ENCODE assay signal across 7 mouse cellular contexts in the genomic region with DNA sequence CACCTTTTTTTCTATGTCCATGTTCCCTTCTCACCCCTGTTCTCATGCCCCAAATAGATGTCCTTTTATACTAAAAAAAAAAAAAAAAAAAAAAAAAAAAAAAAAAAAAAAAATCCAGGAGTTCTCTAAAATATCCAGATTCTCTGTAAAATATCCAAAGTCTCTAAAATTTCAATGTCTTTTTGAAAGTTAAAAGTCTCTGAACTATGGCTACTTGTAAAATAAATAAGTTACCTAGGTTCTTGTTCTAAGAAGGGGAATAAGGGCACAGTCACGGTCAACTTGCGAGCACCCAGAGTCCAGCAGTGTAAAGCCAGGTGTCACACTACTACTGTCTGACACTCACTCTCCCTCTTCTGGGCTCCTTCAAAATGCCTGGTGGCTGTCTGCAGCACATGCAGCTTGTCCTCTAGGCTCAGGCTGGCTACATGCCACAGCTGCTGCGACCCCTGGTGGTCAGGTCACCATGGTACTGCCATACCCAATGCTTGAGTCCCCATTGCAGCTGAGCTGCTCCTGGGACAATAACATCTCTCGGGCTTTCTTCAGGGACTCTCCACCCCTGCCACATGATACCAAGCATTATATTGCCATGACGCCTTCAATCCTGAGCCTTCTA. TPM values are rescaled to one million over a fixed set of nuclear protein-coding genes. Genes with fewer than 3 reads are reported as not detected.
DNase-seq lines count a peak whose midpoint lies in the region; ATAC-seq lines count a peak whose summit lies in the region.

No protein-coding gene starts in this region.

- H3K27me3 ChIP-seq in forebrain, embryonic 14.5 days (replicated peaks; ENCODE audit: control insufficient read depth, insufficient read depth, low read length), result no peaks in the 10 kb centered on the region

- H3K4me3 ChIP-seq in forebrain, embryonic 14.5 days (ENCODE audit: low read depth, low read length), result no peak overlapping the region

- 43% methylated on average over 5 of the region's 5 CpGs for WGBS in forebrain, embryonic 14.5 days

- peak; percentile 70 for ATAC-seq in forebrain, embryonic 14.5 days
- peak; percentile 98 to 99 for ATAC-seq in hematopoietic stem cell, adult 5-6 weeks (replicated peaks in 1 of 2; ENCODE audit: insufficient read depth in 1 of 2, low FRiP score in 2 of 2, low TSS enrichment in 1 of 2, low read depth in 1 of 2, poor library complexity in 2 of 2, severe bottlenecking in 2 of 2)

- H3K4me2 ChIP-seq in forebrain, embryonic 14.5 days (ENCODE audit: low read length), result no peak overlapping the region

- peak; percentile 80 for DNase-seq in MN1 (ENCODE audit: low spot score)
- DNase-seq in c-Kit-negative CD71-positive TER-119-positive erythroid progenitor cells, embryonic 14.5 days (ENCODE audit: low read depth, low spot score), result peak; percentile 25
- DNase-seq in forebrain, embryonic 14.5 days (ENCODE audit: low spot score), result peak; percentile 71
- peak; percentile 77 to 80 for DNase-seq in layer of hippocampus, postnatal 10 days (ENCODE audit: low spot score in 2 of 2)
- DNase-seq in lung, postnatal 4 days, result peak; percentile 85 to 87
- peak; percentile 63 for DNase-seq in spleen, adult 12 weeks (ENCODE audit: low spot score)

- H3K4me1 ChIP-seq in forebrain, embryonic 14.5 days (ENCODE audit: control insufficient read depth, insufficient read depth, low read length), result no peaks in the 10 kb centered on the region

- no peak overlapping the region for H3K27ac ChIP-seq in forebrain, embryonic 14.5 days (ENCODE audit: low read depth, low read length)

- H3K36me3 ChIP-seq in forebrain, embryonic 14.5 days (ENCODE audit: control insufficient read depth, insufficient read depth, low read length), result peaks cover 74% of the 10 kb centered on the region

- no peak overlapping the region for H3K9ac ChIP-seq in forebrain, embryonic 14.5 days (ENCODE audit: low read length)

- no peaks in the 10 kb centered on the region for H3K9me3 ChIP-seq in forebrain, embryonic 14.5 days (replicated peaks; ENCODE audit: control insufficient read depth, low read length)

RNA-seq across cellular contexts. Expression of a gene that starts 18.3 kb away (rescaled TPM):
- polyA plus RNA-seq in forebrain, embryonic 14.5 days (2014; fragmentation: Nextera tagmentation; extraction: Ambion mirVana), result 36.1 and 38.9 TPM in 2 replicates
- total RNA-seq in hematopoietic stem cell, adult 5-6 weeks (2017), result 3.8 and 8.2 TPM in 2 replicates
- total RNA-seq in layer of hippocampus, postnatal 10 days (2021), result 10 to 100 TPM; 62.0 to 65.8 TPM

RNA-seq across cellular contexts. Expression of a gene that starts 44.2 kb away (rescaled TPM):
- 4.6 and 5.2 TPM in 2 replicates for polyA plus RNA-seq in forebrain, embryonic 14.5 days (2014; fragmentation: Nextera tagmentation; extraction: Ambion mirVana)
- total RNA-seq in hematopoietic stem cell, adult 5-6 weeks (2017), result 6.1 and 7.1 TPM in 2 replicates
- 1 to 10 TPM; 3.5 to 3.7 TPM for total RNA-seq in layer of hippocampus, postnatal 10 days (2021)

RNA-seq across cellular contexts. Expression of a gene that starts 44.3 kb away (rescaled TPM):
- polyA plus RNA-seq in forebrain, embryonic 14.5 days (2014; fragmentation: Nextera tagmentation; extraction: Ambion mirVana), result 65.3 and 73.1 TPM in 2 replicates
- total RNA-seq in hematopoietic stem cell, adult 5-6 weeks (2017), result 65.7 and 67.2 TPM in 2 replicates
- total RNA-seq in layer of hippocampus, postnatal 10 days (2021), result 10 to 100 TPM; 47.0 to 49.1 TPM

RNA-seq across cellular contexts. Expression of a gene that starts 49.0 kb away (rescaled TPM):
- 0.21 TPM in 1 of 2 replicates, not detected in the other for polyA plus RNA-seq in forebrain, embryonic 14.5 days (2014; fragmentation: Nextera tagmentation; extraction: Ambion mirVana)
- total RNA-seq in hematopoietic stem cell, adult 5-6 weeks (2017), result not detected in 2 replicates
- total RNA-seq in layer of hippocampus, postnatal 10 days (2021), result not detected

Comparison
In these comparisons a context has a peak if more than half of its experiments do, and no peak if none do; other contexts are left out.
1. DNase-seq: peak in every context shown above with its lines; median percentile 86 in lung, postnatal 4 days; 80 in MN1; 78 in layer of hippocampus, postnatal 10 days; 71 in forebrain, embryonic 14.5 days; 63 in spleen, adult 12 weeks; 25 in c-Kit-negative CD71-positive TER-119-positive erythroid progenitor cells, embryonic 14.5 days.